Mouse (Mus musculus) G1E (cell line): ENCODE data around the gene Lrriq4.

Experiments used
- CTCF ChIP-seq: IDR thresholded peaks from 2 replicates; pipeline ENCODE4 v1.5.1; 2012; ENCODE audit warnings: low read depth, low read length, inconsistent platforms, mixed read lengths
- GATA2 ChIP-seq: IDR thresholded peaks from 2 replicates; pipeline ENCODE4 v1.6.1; 2012; ENCODE audit warnings: low read depth, low read length, inconsistent platforms, borderline replicate concordance

- TF ChIP-seq CTCF (no peak), GATA2 (no peak)
Measured at GRCm38 (mm10) chr3:30599711-30600545, 44.4 kb upstream of the Lrriq4 start, which contains the start of gene Actrt3.
